Mouse (Mus musculus) neural tube, embryonic 13.5 days (tissue): ENCODE measurements at regions not wholly inside any gene's neighbourhood (a gene's known extent, or its start where the extent isn't known, plus 50 kb on each side); places are given as distances from the start of the nearest gene placed in this dataset.

Source experiments
- ATAC-seq: fragments of 200-750 bp; cut with Nextera tagmentation; 2 replicates; pipeline ENCODE4 v1.8.0; 2017; ENCODE audit warnings: low read depth, mild to moderate bottlenecking, moderate TSS enrichment, moderate library complexity
- H3K27ac ChIP-seq: fragments of 300-500 bp; sonication (generic); replicated peaks from 2 replicates; pipeline ENCODE4 v1.5.1; 2015; ENCODE audit warnings: moderate library complexity, mild to moderate bottlenecking, inconsistent platforms
- H3K27me3 ChIP-seq: fragments of 300-500 bp; sonication (generic); 2 replicates; pipeline ENCODE4 v1.6.1; 2015; ENCODE audit warnings: mild to moderate bottlenecking, inconsistent platforms
- H3K36me3 ChIP-seq: fragments of 300-500 bp; sonication (generic); 2 replicates; pipeline ENCODE4 v1.6.1; 2015; ENCODE audit warnings: mild to moderate bottlenecking, inconsistent platforms
- H3K4me1 ChIP-seq: fragments of 300-500 bp; sonication (generic); replicated peaks from 2 replicates; pipeline ENCODE4 v1.6.1; 2015; ENCODE audit warnings: inconsistent platforms
- H3K4me2 ChIP-seq: fragments of 300-500 bp; sonication (generic); 2 replicates; pipeline ENCODE4 v1.6.1; 2015; ENCODE audit warnings: inconsistent platforms, mild to moderate bottlenecking, moderate library complexity
- H3K4me3 ChIP-seq: fragments of 300-500 bp; sonication (generic); 2 replicates; pipeline ENCODE4 v1.5.1; 2015; ENCODE audit warnings: mild to moderate bottlenecking, inconsistent platforms
- H3K9ac ChIP-seq: fragments of 300-500 bp; sonication (generic); 2 replicates; pipeline ENCODE4 v1.6.1; 2015; ENCODE audit warnings: moderate library complexity, mild to moderate bottlenecking, inconsistent platforms
- H3K9me3 ChIP-seq: fragments of 300-500 bp; sonication (generic); 2 replicates; pipeline ENCODE4 v1.6.1; 2016; ENCODE audit warnings: inconsistent platforms
- WGBS: fragments of 180-500 bp; shearing (Covaris S2); methylation state at CpG from one replicate; pipeline ENCODE4 v1.1.7; 2015; 5-methylcytosine and 5-hydroxymethylcytosine counted together

DNA sequence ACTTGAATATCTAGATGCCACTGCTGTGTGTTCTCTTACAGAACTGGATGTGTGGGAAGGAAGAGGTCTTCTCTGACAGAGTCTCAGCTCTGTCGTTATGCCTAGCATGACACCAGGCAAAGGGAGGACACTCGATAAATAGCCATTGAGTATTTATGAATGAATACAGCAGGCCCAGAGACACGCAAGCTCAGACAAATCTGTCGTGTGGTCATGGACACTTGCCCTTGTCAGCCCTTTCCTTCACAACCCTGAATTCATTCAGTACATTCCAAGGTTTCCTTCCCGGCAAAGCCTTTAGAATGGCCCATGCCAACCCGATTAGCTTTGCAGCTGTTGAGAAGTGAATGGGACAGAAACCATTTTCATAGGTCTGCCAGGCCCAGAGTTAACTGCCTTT is 176.1 kb upstream of the 1700066M21Rik start:
- no peak overlapping the region for H3K27ac ChIP-seq
- 79% methylated on average over 6 of the region's 6 CpGs for WGBS
- ATAC-seq: no peak

DNA sequence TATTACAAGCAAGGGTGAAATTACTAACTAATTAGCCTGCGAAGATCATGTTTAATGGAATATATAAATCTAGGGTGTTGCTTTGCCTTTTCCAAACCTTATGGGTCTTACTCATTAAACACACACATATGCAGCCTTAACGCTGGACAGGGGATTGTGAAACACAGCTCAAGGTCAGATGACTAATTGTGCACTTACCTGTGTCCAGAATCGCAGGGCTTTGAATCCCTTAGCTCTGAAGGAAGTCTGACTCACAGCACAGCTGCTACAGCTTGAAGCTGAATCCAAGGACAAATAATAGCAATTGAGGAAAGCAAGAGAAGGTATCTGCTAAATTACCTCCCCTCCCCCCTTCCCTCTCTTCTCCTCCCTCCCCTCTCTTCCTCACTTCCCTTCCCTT is 173.1 kb upstream of the 1700066M21Rik start:
- Histone ChIP-seq H3K4me1 (peaks cover 18% of the 10 kb centered on the region), H3K9ac (no peak overlapping the region)
- peak; percentile 20; the same call in 1 of the 2 replicates for ATAC-seq

More for the DNA sequence above, 176.1 kb upstream of the 1700066M21Rik start:
- Histone ChIP-seq H3K36me3 (no peaks in the 10 kb centered on the region), H3K4me3 (no peak overlapping the region), H3K4me2 (no peak overlapping the region), H3K9me3 (no peaks in the 10 kb centered on the region), H3K4me1 (peaks cover 15% of the 10 kb centered on the region), H3K27me3 (no peaks in the 10 kb centered on the region), H3K9ac (no peak overlapping the region)

DNA sequence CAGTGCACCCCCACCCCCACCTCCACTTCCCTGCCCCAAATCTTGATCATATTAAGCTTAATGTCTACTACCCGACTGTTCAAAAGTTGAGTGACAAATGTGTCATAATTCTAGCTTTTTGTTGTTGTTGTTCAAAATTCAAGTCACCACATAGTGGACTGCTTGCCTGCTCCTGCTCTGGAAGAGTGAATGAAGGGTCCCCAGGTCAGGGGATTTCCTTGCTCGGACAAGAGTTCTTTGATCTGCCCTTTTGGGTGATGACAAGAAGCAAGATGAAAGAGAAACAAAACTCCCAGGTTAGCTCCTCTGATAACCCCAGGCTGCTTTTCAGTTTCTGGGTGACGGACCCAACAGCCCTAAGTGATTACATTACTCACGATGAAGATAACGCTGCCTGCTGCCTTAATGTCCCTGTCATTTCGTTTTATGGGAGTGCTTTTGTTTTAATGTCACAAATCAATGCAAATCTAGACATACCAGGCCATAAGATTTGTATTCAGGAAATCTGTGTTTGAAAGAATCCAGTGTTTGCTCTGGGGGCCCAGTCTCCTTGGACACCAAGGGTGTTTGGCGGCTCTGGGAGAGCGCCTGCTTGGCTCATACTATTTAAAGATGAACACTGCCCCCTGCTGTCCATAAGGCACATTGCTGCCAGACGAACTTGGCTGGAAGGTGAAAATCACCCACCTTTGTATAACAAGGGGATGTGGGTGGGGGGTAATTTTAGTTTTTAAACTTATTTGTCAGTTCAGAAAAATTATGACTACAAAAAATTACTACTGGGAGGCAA is 172.0 kb upstream of the 1700066M21Rik start:
- WGBS: 5% methylated on average over 9 of the region's 9 CpGs
- 0 out of 2 replicates have a peak, but pooled peaks cover 2% of the 10 kb centered on the region for H3K27me3 ChIP-seq

More for the DNA sequence above, 173.1 kb upstream of the 1700066M21Rik start:
- 0 out of 2 replicates have a peak, but pooled peaks cover 2% of the 10 kb centered on the region for H3K27me3 ChIP-seq
- no peak overlapping the region for H3K4me2 ChIP-seq
- H3K27ac ChIP-seq: no peak overlapping the region
- H3K36me3 ChIP-seq: no peaks in the 10 kb centered on the region
- H3K9me3 ChIP-seq: no peaks in the 10 kb centered on the region
- no peak overlapping the region for H3K4me3 ChIP-seq
- WGBS: 51% methylated on average over 3 of the region's 3 CpGs

DNA sequence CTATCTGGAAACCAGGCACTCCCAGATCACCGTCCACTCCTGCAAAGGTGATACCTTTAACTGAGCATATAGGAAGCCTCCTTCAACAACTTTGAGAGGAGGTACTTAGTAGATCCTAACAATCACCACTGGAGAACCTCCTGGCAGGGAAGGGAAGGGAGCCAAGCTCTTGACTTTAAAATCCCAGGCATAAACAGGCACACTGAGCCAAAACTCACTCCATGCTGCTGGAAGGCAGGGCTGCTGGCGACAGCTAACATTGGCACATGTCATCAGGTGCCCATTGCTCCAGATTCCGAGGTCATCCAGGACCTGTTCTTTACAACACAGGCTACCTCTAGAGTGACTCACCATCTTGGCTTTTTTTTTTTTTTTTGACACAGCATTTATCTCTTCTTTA is 170.9 kb upstream of the 1700066M21Rik start:
- no peak overlapping the region for H3K9ac ChIP-seq
- no peaks in the 10 kb centered on the region for H3K36me3 ChIP-seq
- 0 out of 2 replicates have a peak, but pooled peaks cover 2% of the 10 kb centered on the region for H3K27me3 ChIP-seq
- H3K4me2 ChIP-seq: no peak overlapping the region
- H3K27ac ChIP-seq: no peak overlapping the region
- 70% methylated on average over 3 of the region's 3 CpGs for WGBS
- no peak for ATAC-seq
- H3K4me1 ChIP-seq: peaks cover 24% of the 10 kb centered on the region
- no peak overlapping the region for H3K4me3 ChIP-seq
- H3K9me3 ChIP-seq: no peaks in the 10 kb centered on the region

More for the DNA sequence above, 172.0 kb upstream of the 1700066M21Rik start:
- H3K27ac ChIP-seq: no peak overlapping the region
- H3K36me3 ChIP-seq: no peaks in the 10 kb centered on the region
- ATAC-seq: peak; percentile 73
- H3K9me3 ChIP-seq: no peaks in the 10 kb centered on the region
- peaks cover 23% of the 10 kb centered on the region for H3K4me1 ChIP-seq
- no peak overlapping the region for H3K9ac ChIP-seq
- peak overlapping the region; percentile 45 for H3K4me2 ChIP-seq
- H3K4me3 ChIP-seq: no peak overlapping the region

DNA sequence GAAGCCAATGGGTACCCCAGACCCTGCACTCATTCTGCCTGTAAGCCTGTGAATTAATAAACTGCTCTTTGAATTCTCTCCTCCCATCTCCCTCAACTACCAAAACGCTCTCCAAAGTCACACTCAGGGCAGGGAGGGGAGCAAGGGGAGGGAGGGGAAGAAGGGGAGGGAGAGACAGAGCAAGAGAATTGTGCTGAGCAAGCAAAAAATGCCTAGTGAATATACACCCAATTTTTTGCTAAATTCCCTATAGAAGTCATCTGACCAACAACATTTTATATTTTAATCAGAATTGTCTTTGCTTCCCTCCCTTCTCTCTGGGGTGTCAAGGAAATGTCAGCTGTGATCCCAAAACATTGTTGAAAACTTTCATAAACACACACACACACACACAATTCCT is 170.5 kb upstream of the 1700066M21Rik start:
- no peak overlapping the region for H3K4me2 ChIP-seq
- H3K27ac ChIP-seq: no peak overlapping the region
- no peak overlapping the region for H3K9ac ChIP-seq
- no peaks in the 10 kb centered on the region for H3K36me3 ChIP-seq
- peaks cover 24% of the 10 kb centered on the region for H3K4me1 ChIP-seq
- no peak overlapping the region for H3K4me3 ChIP-seq
- no peak for ATAC-seq
- H3K9me3 ChIP-seq: no peaks in the 10 kb centered on the region
- WGBS: 21% methylated on average over 1 of the region's 1 CpGs
- 0 out of 2 replicates have a peak, but pooled peaks cover 2% of the 10 kb centered on the region for H3K27me3 ChIP-seq

DNA sequence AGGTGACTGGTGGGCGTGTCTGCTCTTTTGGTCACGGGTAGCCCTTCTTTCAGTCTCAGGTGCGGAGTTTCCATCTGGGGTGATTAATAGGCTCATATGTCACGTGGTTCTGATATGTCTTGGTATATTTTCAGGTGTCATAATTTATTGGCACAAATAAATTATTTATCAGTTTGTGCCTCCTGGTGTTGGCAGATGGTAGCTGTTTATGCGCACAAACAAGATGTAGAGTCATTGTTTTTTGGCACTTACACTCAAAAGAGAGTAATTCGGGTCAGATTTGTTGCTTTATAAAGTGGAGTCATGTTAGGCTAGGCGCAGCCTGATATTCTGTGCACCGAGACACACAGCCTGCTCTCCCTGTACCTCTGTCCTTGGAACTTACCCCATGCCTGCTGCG is 169.0 kb upstream of the 1700066M21Rik start:
- ATAC-seq: no peak

DNA sequence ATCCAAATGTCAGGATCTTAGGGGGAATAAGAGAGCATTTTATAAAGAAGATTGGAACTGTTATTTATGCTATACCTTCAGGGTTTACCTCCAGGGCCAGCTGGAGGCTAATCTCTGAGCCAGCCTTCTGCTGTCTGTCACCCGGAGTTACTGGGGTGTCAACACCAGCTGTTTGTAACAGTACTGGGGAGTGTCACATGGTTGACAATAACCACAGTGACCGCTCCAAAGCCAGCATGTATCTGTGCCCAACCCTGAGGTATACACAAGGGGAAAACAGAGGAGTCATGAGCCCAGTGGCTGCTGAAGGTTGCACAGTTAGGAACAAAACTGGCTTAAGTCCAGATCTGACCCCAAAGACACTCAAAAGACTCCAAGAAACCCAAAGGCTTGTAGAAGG is 168.1 kb upstream of the 1700066M21Rik start:
- Histone ChIP-seq H3K36me3 (no peaks in the 10 kb centered on the region), H3K27me3 (0 out of 2 replicates have a peak, but pooled peaks cover 2% of the 10 kb centered on the region), H3K27ac (no peak overlapping the region), H3K4me1 (peaks cover 37% of the 10 kb centered on the region), H3K9me3 (no peaks in the 10 kb centered on the region), H3K9ac (no peak overlapping the region), H3K4me2 (no peak overlapping the region), H3K4me3 (no peak overlapping the region)
- 68% methylated on average over 2 of the region's 2 CpGs for WGBS
- no peak for ATAC-seq

More for the DNA sequence above, 169.0 kb upstream of the 1700066M21Rik start:
- Histone ChIP-seq H3K9ac (no peak overlapping the region), H3K36me3 (no peaks in the 10 kb centered on the region), H3K27ac (no peak overlapping the region), H3K4me1 (peaks cover 30% of the 10 kb centered on the region), H3K9me3 (no peaks in the 10 kb centered on the region), H3K4me2 (no peak overlapping the region), H3K27me3 (0 out of 2 replicates have a peak, but pooled peaks cover 2% of the 10 kb centered on the region), H3K4me3 (no peak overlapping the region)
- 68% methylated on average over 9 of the region's 9 CpGs for WGBS

DNA sequence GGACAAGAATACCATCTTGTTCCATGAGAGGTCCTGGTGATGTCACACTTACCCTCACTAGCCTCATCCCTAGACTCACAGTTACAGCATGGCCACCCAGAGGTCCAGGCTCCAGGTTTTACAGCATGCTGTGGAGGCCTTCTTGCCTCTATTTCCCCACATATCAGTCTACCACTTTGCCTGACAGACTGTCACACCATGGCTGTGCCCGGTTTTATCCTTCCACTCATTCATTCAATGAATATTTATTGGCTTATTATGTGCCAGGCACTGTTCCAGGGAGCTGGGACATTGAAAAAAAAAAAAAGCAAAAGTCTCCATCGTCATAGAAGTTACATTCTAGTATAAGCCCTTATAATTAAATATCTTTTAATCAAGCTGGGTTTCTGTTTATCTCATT is 166.4 kb upstream of the 1700066M21Rik start:
- no peak for ATAC-seq
- 35% methylated on average over 2 of the region's 2 CpGs for WGBS
- Histone ChIP-seq H3K4me1 (peaks cover 34% of the 10 kb centered on the region), H3K27me3 (0 out of 2 replicates have a peak, but pooled peaks cover 2% of the 10 kb centered on the region), H3K9me3 (no peaks in the 10 kb centered on the region), H3K27ac (no peak overlapping the region), H3K4me3 (no peak overlapping the region), H3K9ac (no peak overlapping the region), H3K36me3 (no peaks in the 10 kb centered on the region), H3K4me2 (no peak overlapping the region)

DNA sequence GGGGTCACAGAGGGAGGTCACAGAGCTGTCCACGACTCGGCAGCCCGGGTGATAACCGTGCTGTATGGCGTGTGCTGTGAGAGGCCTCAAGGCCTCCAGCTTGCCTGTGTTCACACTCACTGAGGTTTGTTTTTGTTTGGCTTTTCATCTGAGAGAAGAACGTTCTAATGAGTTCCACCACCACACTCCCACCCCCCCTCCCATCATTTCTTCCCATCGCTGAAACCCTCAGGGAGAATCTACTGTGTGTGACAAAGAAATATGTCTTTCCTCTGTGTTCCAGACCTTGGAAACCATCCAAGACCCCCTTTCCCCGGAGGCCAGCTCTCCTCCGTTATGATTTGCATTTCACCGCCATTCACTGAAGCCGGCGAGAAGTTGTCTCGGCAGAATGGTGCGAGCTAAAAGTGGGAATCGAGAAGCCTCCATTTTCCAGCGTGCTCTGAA is 164.0 kb upstream of the 1700066M21Rik start:
- 14% methylated on average over 16 of the region's 16 CpGs for WGBS

DNA sequence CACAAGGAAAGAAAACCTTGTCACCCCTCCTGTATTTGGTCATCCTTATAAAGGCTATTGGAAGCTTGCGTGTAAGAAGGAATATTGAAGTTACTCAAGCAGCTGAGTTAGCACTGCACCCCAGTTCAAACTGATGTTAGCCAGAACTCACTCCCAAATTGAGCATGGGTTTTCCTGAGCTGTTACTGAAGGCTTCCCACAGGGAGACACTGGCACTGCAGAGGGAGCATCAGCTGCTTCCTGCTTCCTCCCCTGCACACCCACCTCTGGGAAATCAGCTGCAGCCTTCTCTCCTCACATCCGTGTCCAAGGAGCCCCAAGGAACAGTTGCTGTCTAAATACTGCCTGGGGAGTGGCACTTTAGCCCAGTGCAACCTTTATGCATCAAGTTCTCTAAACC is 163.2 kb upstream of the 1700066M21Rik start:
- H3K9ac ChIP-seq: no peak overlapping the region
- H3K9me3 ChIP-seq: no peaks in the 10 kb centered on the region
- ATAC-seq: no peak
- no peaks in the 10 kb centered on the region for H3K36me3 ChIP-seq
- no peak overlapping the region for H3K4me3 ChIP-seq
- H3K27ac ChIP-seq: no peak overlapping the region
- WGBS: 40% methylated on average over 2 of the region's 2 CpGs
- H3K27me3 ChIP-seq: 0 out of 2 replicates have a peak, but pooled peaks cover 1% of the 10 kb centered on the region
- H3K4me2 ChIP-seq: no peak overlapping the region
- peaks cover 49% of the 10 kb centered on the region for H3K4me1 ChIP-seq

More for the DNA sequence above, 164.0 kb upstream of the 1700066M21Rik start:
- Histone ChIP-seq H3K27me3 (0 out of 2 replicates have a peak, but pooled peaks cover 2% of the 10 kb centered on the region), H3K4me3 (no peak overlapping the region), H3K9me3 (no peaks in the 10 kb centered on the region), H3K4me1 (peaks cover 41% of the 10 kb centered on the region), H3K27ac (peak overlapping the region; percentile 63), H3K4me2 (peak overlapping the region; percentile 40), H3K36me3 (no peaks in the 10 kb centered on the region), H3K9ac (no peak overlapping the region; the same call in 1 of the 2 replicates)
- ATAC-seq: 0 out of 2 replicates have a peak, but pooled peaks have one; percentile 24

DNA sequence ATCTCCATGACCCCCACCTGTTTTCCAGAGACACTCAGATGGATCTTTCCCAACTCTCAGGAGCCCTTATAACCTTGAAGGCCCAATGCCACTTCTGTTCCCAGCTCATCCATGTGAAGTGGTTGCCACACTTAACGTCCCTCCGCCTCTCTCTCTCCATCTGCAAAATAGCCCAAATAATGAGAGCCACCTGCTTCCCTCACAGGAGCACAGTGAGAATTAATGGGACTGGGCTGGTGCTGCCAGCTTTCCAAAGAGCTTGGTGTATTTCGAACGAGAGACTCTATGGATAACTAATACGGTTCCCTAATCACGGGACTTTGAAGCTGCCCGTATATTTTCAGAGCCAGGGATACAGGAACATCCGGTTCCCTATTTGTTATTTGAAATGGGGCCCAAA is 159.8 kb upstream of the 1700066M21Rik start:
- Histone ChIP-seq H3K36me3 (no peaks in the 10 kb centered on the region), H3K4me3 (no peak overlapping the region), H3K27ac (0 out of 2 replicates have a peak overlapping the region, but pooled peaks have one; percentile 0), H3K9me3 (no peaks in the 10 kb centered on the region), H3K4me2 (no peak overlapping the region), H3K9ac (no peak overlapping the region), H3K27me3 (no peaks in the 10 kb centered on the region; the same call in 1 of the 2 replicates), H3K4me1 (peaks cover 51% of the 10 kb centered on the region)
- 36% methylated on average over 8 of the region's 8 CpGs for WGBS
- peak; percentile 27; the same call in 1 of the 2 replicates for ATAC-seq

DNA sequence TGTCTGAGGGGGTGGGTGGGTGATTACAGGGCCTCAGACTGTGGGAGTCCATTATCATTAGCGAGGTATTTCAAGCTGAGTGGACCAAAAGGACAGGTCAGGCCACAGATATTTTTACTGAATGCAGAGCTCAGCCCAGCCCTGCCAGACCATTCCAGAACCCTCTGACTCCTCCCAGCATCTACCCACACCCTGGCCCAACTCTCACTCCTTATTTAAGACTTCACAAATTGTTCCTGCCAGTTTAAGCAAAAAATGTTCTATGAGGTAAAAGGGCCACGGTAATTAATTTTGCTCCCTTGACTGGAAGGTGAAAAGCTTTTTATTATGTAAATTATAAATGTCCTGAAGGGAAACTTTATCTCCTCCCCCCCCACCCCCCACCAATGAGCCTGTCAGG is 159.3 kb upstream of the 1700066M21Rik start:
- Histone ChIP-seq H3K4me1 (peaks cover 48% of the 10 kb centered on the region), H3K9me3 (no peaks in the 10 kb centered on the region), H3K4me3 (no peak overlapping the region), H3K9ac (no peak overlapping the region), H3K27me3 (no peaks in the 10 kb centered on the region; the same call in 1 of the 2 replicates), H3K36me3 (no peaks in the 10 kb centered on the region), H3K4me2 (no peak overlapping the region), H3K27ac (0 out of 2 replicates have a peak overlapping the region, but pooled peaks have one; percentile 0)
- ATAC-seq: peak; percentile 67
- 20% methylated on average over 2 of the region's 2 CpGs for WGBS
